Mouse (Mus musculus): Measurements from ENCODE around the gene Slc22a20. TPM values are rescaled to one million over a fixed set of nuclear protein-coding genes. Genes with fewer than 3 reads are reported as not detected.

Gene Slc22a20
- polyA plus RNA-seq, 1 experiment from 2014 or later: not detected

DNA sequence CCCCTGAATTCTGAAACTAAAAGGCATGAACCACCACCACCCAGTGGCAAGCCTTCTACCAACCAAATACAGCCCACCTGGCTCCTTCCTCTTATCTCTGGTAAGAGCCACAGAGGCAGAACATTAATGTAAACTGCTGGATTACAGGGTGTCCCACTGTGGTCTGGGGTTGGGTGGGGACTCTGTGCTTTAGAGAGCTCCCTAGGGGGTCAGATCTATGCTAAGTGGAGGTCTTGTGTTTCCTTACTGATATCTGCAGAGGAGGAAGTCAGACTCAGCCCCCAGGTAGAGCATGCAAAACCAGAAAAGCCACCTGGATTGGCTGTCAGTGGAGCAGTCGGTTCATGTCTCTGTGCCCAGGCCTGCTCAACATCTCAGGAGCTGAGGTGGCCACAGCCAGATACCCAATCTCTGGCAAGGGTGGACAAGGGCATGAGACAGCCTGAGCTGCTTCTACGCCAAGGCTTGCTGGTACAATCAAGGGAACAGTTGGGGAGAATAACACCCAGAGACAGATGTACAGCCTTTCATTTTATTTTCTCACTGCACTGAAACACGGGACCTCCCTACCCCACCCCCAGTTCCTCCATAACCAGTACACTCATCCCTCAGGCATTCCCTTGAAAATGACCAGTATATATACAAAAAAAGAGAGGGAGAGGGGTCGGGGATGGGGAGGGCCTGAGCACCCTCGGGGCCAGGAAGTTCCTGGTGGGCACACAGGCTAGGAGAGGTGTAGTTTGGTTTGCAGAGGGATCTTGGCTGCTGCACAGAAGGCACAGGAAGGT lies 2.3 kb upstream of the Slc22a20 start:
- WGBS: 71% methylated on average over 5 of the region's 5 CpGs
- no peaks in the 10 kb centered on the region for H3K9me3 ChIP-seq
- H3K27ac ChIP-seq (replicated peaks): no peak overlapping the region
- H3K4me1 ChIP-seq (replicated peaks): peaks cover 8% of the 10 kb centered on the region
- H3K9ac ChIP-seq: no peak overlapping the region
- H3K36me3 ChIP-seq: no peaks in the 10 kb centered on the region
- no peak for ATAC-seq (ENCODE audit: low FRiP score, low read depth)
- H3K4me2 ChIP-seq: no peak overlapping the region
- H3K4me3 ChIP-seq: no peak overlapping the region
- no peaks in the 10 kb centered on the region for H3K27me3 ChIP-seq

DNA sequence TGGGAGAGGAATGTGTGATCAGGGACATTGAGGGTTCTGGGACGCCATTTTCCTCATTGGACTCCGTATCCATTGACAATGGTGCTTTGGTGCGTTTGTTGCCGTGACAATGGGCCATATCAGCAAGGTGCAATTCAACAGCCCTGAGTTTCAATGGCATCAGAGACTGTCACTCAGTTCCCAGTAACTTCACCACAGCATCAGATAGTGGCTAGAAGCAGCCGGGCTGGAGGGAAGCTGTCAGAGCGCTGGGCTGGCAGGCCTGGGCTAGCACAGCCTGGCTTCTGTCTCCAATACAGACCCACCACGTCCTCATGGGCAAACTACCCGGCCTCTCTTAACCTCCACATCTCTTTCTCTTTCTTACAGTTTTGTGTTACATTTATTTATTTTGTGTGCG lies 5.5 kb downstream of the Slc22a20 start:
- Histone ChIP-seq H3K4me3 (no peak overlapping the region), H3K27ac (replicated peaks) (no peak overlapping the region), H3K4me1 (replicated peaks) (no peaks in the 10 kb centered on the region), H3K4me2 (no peak overlapping the region), H3K9ac (no peak overlapping the region), H3K36me3 (no peaks in the 10 kb centered on the region), H3K9me3 (no peaks in the 10 kb centered on the region), H3K27me3 (no peaks in the 10 kb centered on the region)
- ATAC-seq (ENCODE audit: low FRiP score, low read depth): no peak
- 88% methylated on average over 9 of the region's 9 CpGs for WGBS

DNA sequence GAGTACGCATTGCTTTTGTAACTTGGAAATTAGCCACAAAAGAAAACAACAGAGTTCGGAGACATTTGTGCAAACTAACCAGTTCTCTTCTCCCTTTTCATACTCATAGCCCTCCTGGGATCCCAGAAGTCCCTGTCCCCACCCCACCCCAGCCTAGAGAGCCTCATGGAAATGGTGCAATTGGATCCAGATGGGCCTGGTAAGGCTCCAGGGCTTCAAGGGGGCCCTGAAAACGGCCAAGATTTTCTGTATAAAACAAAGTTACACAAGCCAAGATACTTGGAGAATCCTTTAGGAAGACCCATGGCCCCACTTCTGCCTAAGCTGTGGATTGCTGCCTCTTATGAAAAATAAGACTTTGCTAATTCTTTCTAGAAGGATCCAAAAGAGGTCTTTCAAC lies 8.2 kb downstream of the Slc22a20 start:
- no peak overlapping the region for H3K9ac ChIP-seq
- H3K27ac ChIP-seq (replicated peaks): no peak overlapping the region
- H3K9me3 ChIP-seq: no peaks in the 10 kb centered on the region
- WGBS: 88% methylated on average over 3 of the region's 3 CpGs
- H3K36me3 ChIP-seq: no peaks in the 10 kb centered on the region
- no peaks in the 10 kb centered on the region for H3K4me1 ChIP-seq (replicated peaks)
- H3K27me3 ChIP-seq: no peaks in the 10 kb centered on the region
- no peak for ATAC-seq (ENCODE audit: low FRiP score, low read depth)
- H3K4me3 ChIP-seq: no peak overlapping the region
- H3K4me2 ChIP-seq: no peak overlapping the region

DNA sequence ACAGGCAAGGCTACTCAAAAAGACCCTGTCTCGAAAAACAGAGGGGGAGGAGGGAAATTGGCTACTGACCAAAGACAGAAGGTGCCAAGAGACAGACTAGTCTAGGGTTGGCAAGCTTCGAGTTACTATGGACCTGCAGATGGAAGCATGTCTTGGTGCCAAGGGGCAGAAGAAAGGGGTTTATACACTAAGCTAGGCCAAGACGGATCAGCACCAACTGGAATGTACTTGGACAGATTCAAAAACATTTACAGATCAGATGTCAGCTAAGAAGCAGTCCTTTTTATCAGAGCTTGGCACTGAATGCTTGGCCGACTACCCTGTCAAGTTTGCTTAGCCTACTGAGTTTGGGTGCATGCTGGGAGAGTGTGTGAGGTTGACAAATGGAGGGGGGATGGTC lies 10.3 kb downstream of the Slc22a20 start:
- Histone ChIP-seq H3K9ac (no peak overlapping the region), H3K27ac (replicated peaks) (0 out of 2 replicates have a peak overlapping the region, but pooled peaks have one; percentile 51), H3K4me2 (no peak overlapping the region), H3K4me1 (replicated peaks) (no peaks in the 10 kb centered on the region), H3K4me3 (no peak overlapping the region), H3K36me3 (no peaks in the 10 kb centered on the region), H3K27me3 (no peaks in the 10 kb centered on the region; the same call in 1 of the 2 replicates), H3K9me3 (no peaks in the 10 kb centered on the region)
- WGBS: 71% methylated on average over 4 of the region's 4 CpGs
- peak; percentile 90 for ATAC-seq (ENCODE audit: low FRiP score, low read depth)

DNA sequence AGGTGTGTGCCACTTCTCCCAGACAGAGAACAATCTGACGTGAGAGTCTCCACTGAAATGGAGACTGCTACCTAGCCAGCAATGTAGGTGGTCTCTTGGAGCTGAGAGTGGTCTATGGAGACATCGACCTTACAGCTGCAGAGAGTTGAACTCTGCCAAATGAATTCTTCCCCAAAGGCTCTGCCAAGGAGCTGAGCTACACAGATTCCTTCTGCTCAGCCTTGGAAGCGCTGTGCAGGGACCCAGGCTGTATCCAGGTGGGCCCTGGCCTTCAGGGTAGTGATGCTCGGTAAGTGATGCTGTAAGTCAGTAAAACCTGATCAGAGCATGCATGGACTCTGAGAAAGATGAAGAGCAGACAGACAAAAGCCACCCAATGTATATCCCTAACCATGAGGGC lies 10.8 kb downstream of the Slc22a20 start:
- no peaks in the 10 kb centered on the region for H3K36me3 ChIP-seq
- no peaks in the 10 kb centered on the region for H3K9me3 ChIP-seq
- no peak overlapping the region for H3K4me3 ChIP-seq
- H3K4me1 ChIP-seq (replicated peaks): no peaks in the 10 kb centered on the region
- H3K27ac ChIP-seq (replicated peaks): peak overlapping the region; percentile 51; the same call in 1 of the 2 replicates
- 73% methylated on average over 4 of the region's 4 CpGs for WGBS
- H3K27me3 ChIP-seq: no peaks in the 10 kb centered on the region; the same call in 1 of the 2 replicates
- ATAC-seq (ENCODE audit: low FRiP score, low read depth): no peak
- no peak overlapping the region for H3K9ac ChIP-seq
- H3K4me2 ChIP-seq: no peak overlapping the region

DNA sequence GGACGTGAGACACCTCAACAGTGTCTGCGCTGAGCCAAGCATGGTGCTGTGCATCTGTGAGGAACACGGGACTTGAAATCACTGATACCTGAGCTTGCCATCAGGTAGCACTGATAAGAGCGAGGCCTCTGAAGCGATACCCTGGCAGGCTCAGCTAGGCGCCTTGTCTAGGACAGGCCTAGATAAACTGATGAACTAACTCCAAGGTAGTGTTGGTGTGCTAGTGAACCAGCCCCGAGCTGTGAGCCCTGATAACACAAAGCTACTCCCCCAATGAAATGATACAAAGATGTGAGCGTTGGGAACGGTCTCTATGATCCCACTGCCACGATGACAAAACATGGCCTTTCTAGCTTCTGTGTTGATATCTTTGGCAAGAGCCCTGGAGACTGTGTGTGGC lies 18.3 kb downstream of the Slc22a20 start:
- no peak overlapping the region for H3K4me2 ChIP-seq
- no peak overlapping the region for H3K27ac ChIP-seq (replicated peaks)
- no peak for ATAC-seq (ENCODE audit: low FRiP score, low read depth)
- no peak overlapping the region for H3K9ac ChIP-seq
- H3K9me3 ChIP-seq: no peaks in the 10 kb centered on the region
- no peaks in the 10 kb centered on the region; the same call in 1 of the 2 replicates for H3K27me3 ChIP-seq
- no peak overlapping the region for H3K4me3 ChIP-seq
- no peaks in the 10 kb centered on the region for H3K36me3 ChIP-seq
- peaks cover 17% of the 10 kb centered on the region for H3K4me1 ChIP-seq (replicated peaks)
- WGBS: 93% methylated on average over 10 of the region's 10 CpGs

DNA sequence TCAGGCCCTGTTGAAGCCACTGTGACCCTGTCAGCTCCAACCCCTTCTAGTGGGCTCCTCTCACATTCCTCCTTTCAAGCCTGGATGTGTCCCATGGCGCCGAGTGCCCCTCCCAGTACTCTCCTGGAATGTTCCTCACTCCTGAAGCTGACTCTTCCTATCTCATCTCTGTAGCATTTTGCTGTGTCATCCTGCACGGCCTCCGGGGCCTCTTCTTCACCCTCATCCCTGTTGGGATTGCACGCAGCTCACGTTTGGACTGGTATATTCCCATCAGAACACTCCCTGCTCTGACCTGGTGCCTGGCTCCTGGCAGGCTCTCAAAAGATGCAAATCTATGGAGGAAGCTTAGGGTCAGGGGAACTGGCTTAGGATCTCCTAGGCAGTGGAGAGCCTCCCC lies 19.2 kb downstream of the Slc22a20 start:
- peaks cover 20% of the 10 kb centered on the region for H3K4me1 ChIP-seq (replicated peaks)
- H3K27me3 ChIP-seq: no peaks in the 10 kb centered on the region; the same call in 1 of the 2 replicates
- no peaks in the 10 kb centered on the region for H3K36me3 ChIP-seq
- H3K9me3 ChIP-seq: no peaks in the 10 kb centered on the region
- 78% methylated on average over 6 of the region's 6 CpGs for WGBS
- H3K4me3 ChIP-seq: no peak overlapping the region
- H3K9ac ChIP-seq: no peak overlapping the region
- ATAC-seq (ENCODE audit: low FRiP score, low read depth): no peak
- no peak overlapping the region for H3K4me2 ChIP-seq
- no peak overlapping the region for H3K27ac ChIP-seq (replicated peaks)

DNA sequence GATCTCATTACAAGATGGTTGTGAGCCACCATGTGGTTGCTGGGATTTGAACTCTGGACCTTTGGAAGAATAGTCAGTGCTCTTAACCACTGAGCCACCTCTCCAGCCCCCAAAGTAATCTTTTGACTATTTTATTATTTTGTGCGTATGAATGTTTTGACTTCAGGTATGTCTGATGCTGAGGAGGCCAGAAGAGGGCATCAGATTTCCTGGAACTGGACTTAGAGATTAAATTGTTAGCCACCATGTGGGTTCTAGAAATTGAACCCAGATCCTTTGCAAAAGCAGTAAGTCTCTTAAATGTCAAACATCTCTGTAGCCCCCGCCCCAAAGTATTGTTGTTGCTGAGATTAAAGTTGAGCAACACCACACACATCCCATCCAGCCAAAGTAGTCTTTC lies 20.0 kb downstream of the Slc22a20 start:
- no peaks in the 10 kb centered on the region for H3K36me3 ChIP-seq
- no peak overlapping the region for H3K9ac ChIP-seq
- no peak for ATAC-seq (ENCODE audit: low FRiP score, low read depth)
- no peak overlapping the region for H3K27ac ChIP-seq (replicated peaks)
- H3K9me3 ChIP-seq: no peaks in the 10 kb centered on the region
- no peak overlapping the region for H3K4me3 ChIP-seq
- WGBS: 96% methylated on average over 2 of the region's 2 CpGs
- H3K4me2 ChIP-seq: no peak overlapping the region
- no peaks in the 10 kb centered on the region for H3K27me3 ChIP-seq
- peaks cover 20% of the 10 kb centered on the region for H3K4me1 ChIP-seq (replicated peaks)

DNA sequence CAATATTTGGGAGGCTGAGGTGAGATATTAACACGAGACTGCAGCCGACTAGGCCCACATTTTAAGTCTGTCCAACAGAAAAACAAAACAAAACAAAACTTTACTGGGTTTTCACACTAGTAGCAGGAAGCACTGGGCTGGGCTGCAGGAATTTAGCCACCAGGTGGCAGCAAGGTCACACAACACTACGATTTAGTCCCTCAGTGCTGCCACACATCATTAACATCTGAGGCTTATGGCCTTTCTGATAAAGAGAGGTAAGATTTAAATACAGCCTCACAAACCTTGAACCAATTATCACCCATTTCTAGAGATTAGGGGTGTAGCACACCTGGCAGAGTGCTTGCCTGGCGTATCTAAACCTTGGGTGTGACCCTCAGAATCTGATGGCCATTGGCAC lies 20.7 kb downstream of the Slc22a20 start:
- H3K4me2 ChIP-seq: no peak overlapping the region
- H3K36me3 ChIP-seq: no peaks in the 10 kb centered on the region
- no peak overlapping the region for H3K27ac ChIP-seq (replicated peaks)
- ATAC-seq (ENCODE audit: low FRiP score, low read depth): no peak
- no peak overlapping the region for H3K4me3 ChIP-seq
- 13% methylated on average over 4 of the region's 4 CpGs for WGBS
- H3K9ac ChIP-seq: no peak overlapping the region
- H3K9me3 ChIP-seq: no peaks in the 10 kb centered on the region
- H3K4me1 ChIP-seq (replicated peaks): peaks cover 20% of the 10 kb centered on the region
- H3K27me3 ChIP-seq: no peaks in the 10 kb centered on the region

DNA sequence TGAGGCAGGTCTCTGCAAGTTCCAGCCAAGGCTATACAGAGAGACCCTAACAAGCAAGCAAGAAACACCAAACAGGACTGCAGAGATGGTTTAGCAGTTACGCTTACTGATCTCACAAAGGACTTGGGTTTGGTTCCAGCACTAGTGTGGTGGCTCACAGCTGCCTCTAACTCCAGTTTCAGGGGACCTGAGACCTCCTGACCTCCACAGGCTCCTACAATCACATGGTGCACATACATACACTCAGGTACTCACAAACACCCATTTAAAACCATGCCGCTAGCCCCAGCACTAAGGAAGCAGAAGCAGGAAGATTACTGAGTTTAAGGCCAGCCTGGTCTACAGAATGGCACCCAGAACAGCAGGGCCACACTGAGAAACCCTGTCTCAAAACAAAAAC lies 21.1 kb downstream of the Slc22a20 start:
- peaks cover 20% of the 10 kb centered on the region for H3K4me1 ChIP-seq (replicated peaks)
- H3K9me3 ChIP-seq: no peaks in the 10 kb centered on the region
- no peak for ATAC-seq (ENCODE audit: low FRiP score, low read depth)
- no peak overlapping the region for H3K9ac ChIP-seq
- H3K27ac ChIP-seq (replicated peaks): no peak overlapping the region
- 74% methylated on average over 2 of the region's 2 CpGs for WGBS
- H3K36me3 ChIP-seq: no peaks in the 10 kb centered on the region
- H3K27me3 ChIP-seq: no peaks in the 10 kb centered on the region
- peak overlapping the region; percentile 53 for H3K4me3 ChIP-seq
- H3K4me2 ChIP-seq: peak overlapping the region; percentile 81

DNA sequence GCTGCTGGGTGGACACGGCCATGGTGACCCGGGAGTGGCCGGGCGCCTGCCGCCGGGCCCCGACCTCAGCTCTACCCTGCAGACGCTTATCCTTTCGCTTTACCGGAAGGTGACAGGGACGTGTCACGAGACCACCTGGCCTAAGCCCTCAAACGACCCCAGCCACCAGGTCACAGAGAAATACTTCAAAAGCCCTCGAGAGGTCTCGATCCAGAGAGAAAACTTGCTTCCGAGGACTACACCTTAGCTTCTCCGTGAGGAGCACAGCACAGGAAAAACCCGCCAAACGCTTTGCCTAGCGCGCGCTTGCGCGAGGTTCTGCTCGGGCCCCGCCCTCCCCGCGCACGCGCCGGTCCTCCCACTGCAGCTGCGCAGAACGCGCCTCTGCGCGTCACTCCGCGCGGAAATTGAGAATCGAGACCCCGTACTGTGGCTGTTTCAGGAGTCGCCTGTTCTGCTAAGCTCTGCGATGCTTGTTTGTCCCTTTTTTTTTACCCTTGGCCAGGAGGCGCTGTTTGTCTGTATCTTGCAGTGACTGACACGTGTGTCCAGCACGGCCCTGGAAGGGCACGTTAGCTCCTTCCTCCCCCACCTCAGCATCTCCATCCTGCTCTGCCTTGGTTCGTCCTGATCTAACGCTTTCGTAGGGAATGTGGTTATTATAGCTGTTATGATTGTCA lies 21.9 kb downstream of the Slc22a20 start, which contains the start of gene Pola2:
Gene Pola2 (minus strand): TSS at position 320 of the 680 bp plus-strand sequence.
- under 1% methylated on average over 50 of the region's 50 CpGs for WGBS
- peak within 1 kb of the TSS; percentile 53 for H3K4me3 ChIP-seq
- no peaks in the 10 kb centered on the region for H3K36me3 ChIP-seq
- peaks cover 20% of the 10 kb centered on the region for H3K4me1 ChIP-seq (replicated peaks)
- H3K9me3 ChIP-seq: no peaks in the 10 kb centered on the region
- no peaks in the 10 kb centered on the region for H3K27me3 ChIP-seq
- H3K4me2 ChIP-seq: peak within 1 kb of the TSS; percentile 81
- H3K27ac ChIP-seq (replicated peaks): peak within 1 kb of the TSS; percentile 68
- H3K9ac ChIP-seq: peak within 1 kb of the TSS; percentile 52
- peak; percentile 94 for ATAC-seq (ENCODE audit: low FRiP score, low read depth)

DNA sequence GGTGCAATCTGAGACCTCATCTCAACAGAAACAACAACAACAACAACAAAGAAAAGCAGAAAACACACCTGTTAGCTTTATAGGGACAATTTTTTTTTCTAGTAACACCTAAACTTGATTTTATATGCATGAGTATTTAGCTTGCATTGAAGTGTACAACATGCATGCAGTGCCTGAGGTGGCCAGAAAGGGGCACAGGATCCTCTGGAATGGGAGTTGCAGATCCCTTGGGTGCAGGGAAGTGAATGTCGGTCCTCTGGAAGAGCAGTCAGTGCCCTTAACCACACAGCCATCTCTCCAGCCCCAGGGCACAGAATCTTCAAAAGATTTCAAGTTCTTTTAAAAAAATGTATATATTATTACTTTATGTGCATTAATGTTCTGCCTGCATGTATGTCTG lies 23.3 kb downstream of the Slc22a20 start:
- Histone ChIP-seq H3K36me3 (no peaks in the 10 kb centered on the region), H3K27me3 (no peaks in the 10 kb centered on the region), H3K9ac (no peak overlapping the region), H3K4me2 (peak overlapping the region; percentile 81), H3K4me3 (no peak overlapping the region), H3K27ac (replicated peaks) (no peak overlapping the region), H3K4me1 (replicated peaks) (peaks cover 20% of the 10 kb centered on the region), H3K9me3 (no peaks in the 10 kb centered on the region)
- 41% methylated on average over 1 of the region's 1 CpGs for WGBS
- ATAC-seq (ENCODE audit: low FRiP score, low read depth): no peak
